Mouse (Mus musculus) bone marrow, adult 2 months (tissue): ENCODE measurements around the gene Gm2115.

ENCODE experiments used
- CTCF ChIP-seq: fragments of 200-500 bp; IDR thresholded peaks from 2 replicates; pipeline ENCODE4 v1.5.1; 2011; ENCODE audit warnings: low read length, control low read depth; ENCODE audit not compliant: control insufficient read depth, insufficient read depth
- POLR2A ChIP-seq: fragments of 200-500 bp; IDR thresholded peaks from 2 replicates; pipeline ENCODE4 v1.6.1; 2011; ENCODE audit warnings: low read depth, mild to moderate bottlenecking, control low read depth, low read length, borderline replicate concordance; ENCODE audit not compliant: control insufficient read depth

GRCm38 (mm10) chr7:84526171-84526570, 2.6 kb upstream of the Gm2115 start:
- TF ChIP-seq CTCF, result no peak
- TF ChIP-seq POLR2A, result no peak
